Mouse (Mus musculus) stomach, postnatal 0 days (tissue): ENCODE data around the gene Zbtb22. TPM values are rescaled to one million over a fixed set of nuclear protein-coding genes. Genes with fewer than 3 reads are reported as not detected.

ENCODE experiments used
- ATAC-seq: fragments of 200-750 bp; cut with Nextera tagmentation; 2 replicates; pipeline ENCODE4 v1.8.0; 2017; ENCODE audit not compliant: low FRiP score, low TSS enrichment
- DNase-seq: peaks from one replicate; pipeline ENCODE4 v3.0.0-alpha.2; 2016; ENCODE audit warnings: low spot score
- H3K27ac ChIP-seq: fragments of 300-500 bp; sonication (generic); replicated peaks from 2 replicates; pipeline ENCODE4 v1.5.1; 2014; ENCODE audit warnings: mild to moderate bottlenecking, control low read depth
- H3K27me3 ChIP-seq: fragments of 300-500 bp; sonication (generic); 2 replicates; pipeline ENCODE4 v1.6.1; 2014; ENCODE audit warnings: low read length; ENCODE audit not compliant: control insufficient read depth, insufficient read depth
- H3K36me3 ChIP-seq: fragments of 300-500 bp; sonication (generic); 2 replicates; pipeline ENCODE4 v1.6.1; 2014; ENCODE audit warnings: low read length, mixed read lengths; ENCODE audit not compliant: control insufficient read depth, insufficient read depth
- H3K4me1 ChIP-seq: fragments of 300-500 bp; sonication (generic); replicated peaks from 2 replicates; pipeline ENCODE4 v1.6.1; 2014; ENCODE audit warnings: antibody characterized with exemption; ENCODE audit not compliant: control insufficient read depth, insufficient read depth
- H3K4me2 ChIP-seq: fragments of 300-500 bp; sonication (generic); replicated peaks from 2 replicates; pipeline ENCODE4 v1.6.1; 2014; ENCODE audit warnings: low read depth, mild to moderate bottlenecking, control low read depth, moderate library complexity
- H3K4me3 ChIP-seq: fragments of 300-500 bp; sonication (generic); 2 replicates; pipeline ENCODE4 v1.5.1; 2014; ENCODE audit warnings: low read depth, low read length, control low read depth
- H3K9ac ChIP-seq: fragments of 300-500 bp; sonication (generic); 2 replicates; pipeline ENCODE4 v1.6.1; 2014; ENCODE audit warnings: mild to moderate bottlenecking, low read length, control low read depth, mixed read lengths
- H3K9me3 ChIP-seq: fragments of 300-500 bp; sonication (generic); 2 replicates; pipeline ENCODE4 v1.6.1; 2016; ENCODE audit warnings: low read length; ENCODE audit not compliant: control insufficient read depth
- CTCF ChIP-seq: IDR thresholded peaks from 2 replicates; pipeline ENCODE4 v1.5.1; 2016; ENCODE audit warnings: antibody characterized with exemption, low read depth, mild to moderate bottlenecking, moderate library complexity
- EP300 ChIP-seq: optimal IDR thresholded peaks from 2 replicates; pipeline ENCODE3; 2016; ENCODE audit warnings: antibody characterized with exemption
- WGBS: fragments of 180-500 bp; shearing (Covaris S2); extraction: QIAGEN DNeasy Blood & Tissue Kit; methylation state at CpG from one replicate; pipeline ENCODE4 v1.1.7; 2014; 5-methylcytosine and 5-hydroxymethylcytosine counted together
- polyA plus RNA-seq: library from polyadenylated mRNA; unstranded; fragments of >200 nt; fragmentation: Nextera tagmentation; extraction: Ambion mirVana; gene quantifications from 2 replicates; pipeline ENCODE4 v1.2.1, GENCODE M21; 2015

Zbtb22 gene
- polyA plus RNA-seq, 1 experiment from 2014 or later: 10.7 TPM

- Histone ChIP-seq H3K4me3 (peak overlapping the region; percentile 86), H3K9me3 (no peaks in the 10 kb centered on the region), H3K36me3 (peaks cover 9% of the 10 kb centered on the region; the same call in 1 of the 2 replicates), H3K4me2 (peak overlapping the region; percentile 94), H3K27me3 (no peaks in the 10 kb centered on the region), H3K27ac (peak overlapping the region; percentile 99), H3K9ac (peak overlapping the region; percentile 69), H3K4me1 (peaks cover 3% of the 10 kb centered on the region; the same call in 1 of the 2 replicates)
- WGBS: under 1% methylated on average over 42 of the region's 44 CpGs
- TF ChIP-seq CTCF (no peak), EP300 (no peak)
- ATAC-seq: peak; percentile 59
- peak; percentile 63 for DNase-seq
Observed at GRCm38 (mm10) chr17:33908331-33909076, 7.2 kb upstream of the Zbtb22 start.

GRCm38 (mm10) chr17:33909077-33909868 lies 6.4 kb upstream of the Zbtb22 start, which contains the start of gene Daxx:
Gene Daxx (plus strand): TSS chr17:33909414.
- Histone ChIP-seq H3K27ac (peak within 1 kb of the TSS; percentile 99), H3K4me3 (peak within 1 kb of the TSS; percentile 86), H3K36me3 (peaks cover 17% of the 10 kb centered on the region), H3K9ac (peak within 1 kb of the TSS; percentile 97), H3K9me3 (no peaks in the 10 kb centered on the region), H3K27me3 (no peaks in the 10 kb centered on the region), H3K4me2 (peak within 1 kb of the TSS; percentile 94), H3K4me1 (peaks cover 3% of the 10 kb centered on the region; the same call in 1 of the 2 replicates)
- peak; percentile 99 for DNase-seq
- peak; percentile 96 for ATAC-seq
- no peak for TF ChIP-seq EP300
- peak; percentile 1; the same call in 1 of the 2 replicates for TF ChIP-seq CTCF
- under 1% methylated on average over 67 of the region's 68 CpGs for WGBS

GRCm38 (mm10) chr17:33909869-33910250 lies 5.8 kb upstream of the Zbtb22 start:
- H3K9me3 ChIP-seq: no peaks in the 10 kb centered on the region
- peak overlapping the region; percentile 97 for H3K9ac ChIP-seq
- peak overlapping the region; percentile 94 for H3K4me2 ChIP-seq
- peak overlapping the region; percentile 99 for H3K27ac ChIP-seq
- DNase-seq (peak; percentile 78), ATAC-seq (peak; percentile 12)
- TF ChIP-seq EP300 (no peak), CTCF (no peak)
- H3K27me3 ChIP-seq: no peaks in the 10 kb centered on the region
- peaks cover 3% of the 10 kb centered on the region; the same call in 1 of the 2 replicates for H3K4me1 ChIP-seq
- WGBS: 1% methylated on average over 14 of the region's 14 CpGs
- H3K36me3 ChIP-seq: peaks cover 17% of the 10 kb centered on the region
- peak overlapping the region; percentile 86 for H3K4me3 ChIP-seq

GRCm38 (mm10) chr17:33910346-33911051 lies 5.2 kb upstream of the Zbtb22 start:
- DNase-seq (no peak), ATAC-seq (no peak)
- Histone ChIP-seq H3K27ac (peak overlapping the region; percentile 99), H3K9me3 (no peaks in the 10 kb centered on the region), H3K27me3 (no peaks in the 10 kb centered on the region), H3K36me3 (peaks cover 20% of the 10 kb centered on the region), H3K4me3 (peak overlapping the region; percentile 86), H3K4me2 (peak overlapping the region; percentile 94), H3K9ac (peak overlapping the region; percentile 97), H3K4me1 (peaks cover 3% of the 10 kb centered on the region; the same call in 1 of the 2 replicates)
- TF ChIP-seq CTCF: peak; percentile 55
- TF ChIP-seq EP300: no peak
- WGBS: 40% methylated on average over 11 of the region's 11 CpGs

GRCm38 (mm10) chr17:33911052-33911812 lies 4.5 kb upstream of the Zbtb22 start:
- Histone ChIP-seq H3K4me3 (no peak overlapping the region), H3K9ac (no peak overlapping the region), H3K27ac (no peak overlapping the region), H3K4me1 (peaks cover 3% of the 10 kb centered on the region; the same call in 1 of the 2 replicates), H3K27me3 (no peaks in the 10 kb centered on the region), H3K9me3 (no peaks in the 10 kb centered on the region), H3K4me2 (no peak overlapping the region), H3K36me3 (peaks cover 20% of the 10 kb centered on the region)
- WGBS: 87% methylated on average over 31 of the region's 31 CpGs
- no peak for TF ChIP-seq EP300
- no peak for TF ChIP-seq CTCF
- DNase-seq: no peak
- ATAC-seq: no peak
